Mouse (Mus musculus): ENCODE results near the gene Men1.

The Men1 gene

DNA sequence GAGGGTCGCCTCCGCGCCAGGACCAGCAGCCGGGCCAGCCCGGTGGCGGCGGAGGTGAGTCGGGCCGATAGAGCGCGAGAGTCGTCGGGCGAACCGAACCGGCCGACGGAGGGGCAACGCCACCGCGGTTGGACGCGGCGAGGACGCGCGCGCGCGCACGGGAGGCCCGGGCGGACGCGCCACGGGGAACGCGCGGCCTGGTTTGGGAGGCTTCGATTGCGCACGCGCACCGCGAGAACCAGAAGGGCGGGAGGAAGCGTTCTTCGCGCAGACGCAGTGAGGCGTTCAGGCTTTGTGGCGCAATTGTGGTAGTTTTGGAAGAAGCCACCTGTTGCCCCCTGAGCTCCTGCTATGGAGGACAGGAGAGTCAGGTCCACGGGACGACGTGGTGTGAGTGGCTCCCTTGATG lies 29.5 kb downstream of the Men1 start:
- DNase-seq (ENCODE audit: low read depth, low spot score), result peak; percentile 92

DNA sequence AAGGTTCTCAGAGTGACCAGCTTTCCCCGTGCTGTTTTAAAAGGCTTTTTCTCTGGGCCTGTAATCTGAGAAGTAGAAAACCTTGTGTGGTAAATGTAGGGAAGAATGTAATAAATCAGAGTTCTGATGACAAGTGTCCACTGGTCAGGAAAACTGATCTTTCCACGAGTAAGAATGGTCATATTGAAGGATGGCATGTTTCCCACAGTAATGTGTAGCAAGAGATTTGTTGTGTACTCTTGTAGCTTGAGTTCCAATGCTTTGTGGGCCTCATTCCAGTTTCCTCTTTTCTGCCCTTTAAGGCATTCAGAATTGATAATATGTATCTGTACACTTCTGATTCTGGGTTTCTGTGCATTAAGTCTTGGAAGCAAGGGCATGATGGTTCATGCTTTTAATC lies 30.1 kb downstream of the Men1 start:
- no peak for DNase-seq (ENCODE audit: low read depth, low spot score)

DNA sequence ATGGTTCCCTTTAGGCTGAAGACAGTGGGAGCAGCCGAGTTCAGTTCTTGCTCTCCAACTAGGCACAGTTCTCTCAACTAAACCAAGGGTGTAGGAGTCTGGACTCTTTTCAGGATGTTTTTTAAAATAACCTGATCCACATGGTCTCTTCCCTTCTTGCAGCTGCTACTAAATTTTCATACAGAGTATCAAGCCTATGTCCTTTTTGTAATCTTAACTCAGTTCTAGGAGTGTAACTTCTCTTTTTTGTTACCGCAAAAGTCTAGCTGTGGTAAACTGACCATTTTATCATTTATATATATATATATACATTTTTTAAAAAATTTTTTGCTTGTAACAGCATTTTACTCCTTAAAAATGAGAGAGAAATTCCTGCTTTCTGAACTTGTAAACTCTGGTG lies 35.4 kb downstream of the Men1 start:
- no peak for DNase-seq (ENCODE audit: low read depth, low spot score)

DNA sequence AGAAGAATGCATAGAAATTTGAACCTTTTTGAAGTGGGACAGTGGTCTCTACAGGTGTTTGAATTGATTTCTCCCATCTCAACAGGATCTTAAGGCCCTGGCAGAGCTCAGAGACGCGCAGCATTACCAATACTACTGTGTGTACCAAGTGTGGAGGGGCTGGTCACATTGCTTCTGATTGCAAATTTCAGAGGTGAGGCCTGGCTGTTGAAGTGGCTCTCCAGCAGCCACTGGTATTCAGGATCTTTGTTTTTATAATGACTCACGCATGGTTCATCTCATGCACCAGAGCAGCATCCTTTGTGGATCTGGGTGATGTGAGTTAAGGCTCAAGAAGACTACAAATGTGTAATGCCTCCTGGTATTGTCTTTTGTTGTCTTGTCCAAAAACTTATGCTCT lies 37.7 kb downstream of the Men1 start:
- DNase-seq (ENCODE audit: low read depth, low spot score), result no peak

DNA sequence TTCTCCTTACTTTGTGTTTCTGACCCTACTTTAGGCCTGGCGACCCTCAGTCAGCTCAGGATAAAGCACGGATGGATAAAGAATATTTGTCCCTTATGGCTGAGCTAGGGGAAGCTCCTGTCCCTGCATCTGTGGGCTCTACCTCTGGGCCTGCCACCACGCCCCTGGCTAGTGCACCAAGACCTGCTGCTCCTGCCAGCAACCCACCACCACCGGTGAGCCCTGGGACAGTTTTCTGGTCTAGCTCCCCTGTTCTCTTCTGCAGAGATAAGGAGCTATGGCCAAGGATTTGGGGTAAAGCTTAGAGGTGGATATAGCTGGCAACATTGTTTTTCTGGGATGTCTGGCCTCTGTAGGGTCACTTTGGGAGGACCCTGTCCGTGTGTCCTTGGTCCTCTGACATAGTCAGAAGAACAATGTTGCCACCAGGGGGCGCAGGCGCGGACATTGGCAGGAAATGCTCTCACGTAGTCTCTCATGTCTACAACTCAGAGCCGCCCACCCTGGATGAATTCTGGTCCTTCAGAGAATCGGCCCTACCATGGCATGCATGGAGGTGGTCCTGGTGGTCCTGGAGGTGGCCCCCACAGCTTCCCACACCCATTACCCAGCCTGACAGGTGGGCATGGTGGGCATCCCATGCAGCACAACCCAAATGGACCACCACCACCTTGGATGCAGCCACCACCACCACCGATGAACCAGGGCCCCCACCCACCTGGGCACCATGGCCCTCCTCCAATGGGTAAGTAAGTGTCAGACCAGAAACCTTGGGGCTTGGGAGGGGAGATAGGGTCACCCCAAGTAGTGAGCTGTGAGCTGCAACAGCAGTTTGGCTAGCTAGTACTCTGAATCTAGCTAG lies 39.0 kb downstream of the Men1 start:
- peak; percentile 80 for DNase-seq (ENCODE audit: low read depth, low spot score)

DNA sequence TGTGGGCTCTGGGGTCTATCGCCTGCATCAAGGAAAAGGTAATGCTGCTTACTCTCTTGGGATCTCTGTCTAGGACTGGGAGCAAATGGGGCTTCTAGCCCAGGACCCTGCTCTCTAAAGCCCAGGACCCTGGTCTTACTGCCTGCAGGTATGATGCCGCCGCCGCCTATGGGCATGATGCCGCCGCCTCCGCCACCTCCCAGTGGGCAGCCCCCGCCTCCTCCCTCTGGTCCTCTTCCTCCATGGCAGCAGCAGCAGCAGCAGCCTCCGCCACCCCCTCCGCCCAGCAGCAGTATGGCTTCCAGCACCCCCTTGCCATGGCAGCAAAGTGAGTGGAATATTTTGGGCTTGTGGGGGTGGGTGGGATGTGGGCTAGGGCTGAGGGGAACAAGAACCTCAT lies 39.8 kb downstream of the Men1 start:
- DNase-seq (ENCODE audit: low read depth, low spot score), result no peak

DNA sequence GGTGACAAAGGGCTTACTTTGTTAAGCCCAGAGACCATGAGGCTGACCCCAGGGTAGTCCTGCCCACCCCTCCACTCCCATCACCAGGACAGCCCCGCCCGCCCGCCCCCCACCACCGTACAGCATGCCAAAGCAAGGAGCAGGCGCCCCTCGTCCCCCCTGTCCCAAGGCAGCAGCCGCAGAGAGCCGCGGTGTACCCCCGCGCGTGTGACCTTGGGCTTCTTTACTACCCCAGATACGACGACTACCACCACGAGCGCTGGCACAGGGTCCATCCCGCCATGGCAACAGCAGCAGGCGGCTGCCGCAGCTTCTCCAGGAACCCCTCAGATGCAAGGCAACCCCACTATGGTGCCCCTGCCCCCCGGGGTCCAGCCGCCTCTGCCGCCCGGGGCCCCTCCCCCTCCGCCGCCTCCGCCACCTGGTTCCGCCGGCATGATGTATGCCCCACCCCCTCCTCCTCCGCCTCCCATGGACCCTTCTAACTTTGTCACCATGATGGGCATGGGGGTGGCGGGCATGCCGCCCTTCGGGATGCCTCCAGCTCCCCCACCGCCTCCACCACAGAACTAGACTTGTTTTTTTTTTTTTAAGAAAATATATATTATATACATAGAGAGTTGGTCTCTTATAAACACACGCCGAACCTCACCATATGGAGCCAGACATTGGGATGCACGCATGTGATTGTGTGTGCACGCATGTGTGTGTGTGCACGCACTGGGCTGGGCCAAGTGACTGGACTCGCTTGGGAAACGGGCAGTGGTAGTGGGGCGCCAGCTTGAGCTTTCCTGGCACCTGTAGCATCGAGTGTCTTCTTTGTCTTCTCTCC lies 40.9 kb downstream of the Men1 start:
- no peak for DNase-seq (ENCODE audit: low read depth, low spot score)

DNA sequence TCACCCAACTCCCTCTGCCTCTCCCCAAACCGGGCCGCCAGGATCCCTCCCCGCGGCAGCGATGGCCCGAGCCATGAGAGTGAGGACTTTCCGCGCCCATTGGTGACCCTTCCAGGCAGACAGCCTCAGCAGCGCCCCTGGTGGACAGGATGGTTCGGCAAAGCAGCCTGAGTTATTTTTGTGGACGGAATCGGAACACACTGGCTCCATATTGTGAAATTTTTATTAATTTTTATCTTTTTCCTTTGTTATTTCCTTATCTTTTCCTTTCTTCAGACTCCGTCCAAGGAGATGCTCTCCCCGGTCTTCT lies 41.4 kb downstream of the Men1 start:
- DNase-seq (ENCODE audit: low read depth, low spot score), result no peak

DNA sequence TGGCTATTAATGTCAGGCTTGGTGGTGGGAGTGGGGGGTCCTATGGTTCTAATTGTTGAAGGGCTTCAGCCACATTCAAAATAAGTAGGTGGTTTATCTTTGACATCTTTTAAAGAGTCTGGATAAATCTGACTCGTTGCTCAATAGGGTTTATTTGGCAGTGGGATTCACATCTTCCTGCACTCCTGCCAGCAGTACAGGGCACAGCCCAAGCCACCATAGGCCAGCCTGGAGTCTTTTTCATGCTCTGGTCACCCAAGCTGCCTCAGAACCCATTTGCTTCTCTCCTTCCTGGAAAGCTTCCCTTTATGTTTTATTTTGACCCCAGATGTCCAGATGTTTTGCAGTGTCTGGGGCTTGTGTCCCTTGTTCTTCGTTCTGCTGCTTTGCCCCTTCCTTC lies 41.9 kb downstream of the Men1 start:
- DNase-seq (ENCODE audit: low read depth, low spot score), result no peak

DNA sequence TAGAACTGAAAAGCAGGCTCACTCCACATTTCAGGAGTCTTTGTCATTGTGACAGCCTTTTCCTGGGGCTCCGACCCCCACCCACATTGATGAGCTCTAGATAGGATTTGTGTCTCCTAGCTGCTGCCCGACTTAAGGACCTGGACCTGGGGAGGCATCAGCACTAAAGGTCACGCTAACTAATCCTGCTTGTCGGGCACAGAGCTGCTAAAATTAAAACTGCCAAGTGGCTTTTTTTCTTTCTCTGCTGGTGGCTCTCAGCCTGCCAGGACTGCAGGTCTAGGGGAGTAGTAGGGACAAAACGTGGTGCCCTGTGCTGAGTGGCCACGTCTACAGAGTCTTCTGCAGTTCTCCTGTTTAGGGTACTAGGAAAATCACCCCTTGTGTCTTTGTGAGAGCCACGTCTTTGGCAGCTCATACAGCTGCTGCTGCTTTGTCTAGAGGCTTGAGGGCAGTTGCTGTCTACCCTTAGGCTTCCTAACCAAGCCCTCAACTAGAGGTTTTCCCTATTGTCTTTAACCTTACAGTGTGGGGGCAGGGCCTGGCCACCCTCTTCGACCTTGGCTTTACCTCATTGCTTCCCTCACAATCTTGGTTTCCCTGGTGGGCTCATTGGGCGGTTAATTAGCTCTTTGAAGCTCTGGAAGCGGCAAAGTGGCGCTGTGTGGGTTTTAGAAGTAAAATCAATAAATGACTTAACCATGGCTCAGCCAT lies 42.7 kb downstream of the Men1 start:
- no peak for DNase-seq (ENCODE audit: low read depth, low spot score)

DNA sequence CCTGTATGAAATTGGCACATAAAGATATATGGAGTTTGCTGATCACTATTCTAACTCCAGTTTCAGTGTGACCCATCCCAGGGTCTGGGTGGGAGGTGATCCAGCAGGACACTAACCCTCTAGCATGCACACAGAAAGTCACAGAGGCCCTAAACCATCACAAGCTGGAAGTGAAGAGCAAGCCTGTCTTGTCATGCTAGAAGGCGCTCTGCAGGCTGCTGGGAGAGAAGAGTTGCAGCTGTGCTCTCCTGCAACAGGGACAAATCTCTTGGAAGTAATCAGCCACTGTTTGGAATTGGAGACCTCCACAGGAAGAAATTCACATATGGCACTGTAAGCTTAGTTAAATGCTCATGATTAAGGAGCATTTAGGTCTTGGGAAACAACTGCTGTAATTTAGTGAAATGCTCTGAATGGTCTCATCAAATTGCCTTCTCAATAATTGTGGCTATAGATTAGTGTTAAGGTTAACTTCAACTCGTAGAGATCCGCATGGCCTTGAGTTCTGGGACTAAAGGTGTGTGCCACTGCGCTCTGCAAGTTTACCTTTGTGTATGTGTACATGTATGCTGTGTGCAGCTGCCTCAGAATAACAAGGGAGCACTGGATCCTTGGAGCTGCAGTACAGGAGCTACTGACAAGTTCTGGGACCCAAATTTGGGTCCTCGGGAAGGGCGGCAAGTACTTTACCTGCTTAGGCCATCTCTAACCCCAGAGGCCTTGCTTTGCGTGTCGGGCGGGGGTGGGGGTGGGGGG lies 45.8 kb downstream of the Men1 start:
- no peak for DNase-seq (ENCODE audit: low read depth, low spot score)

DNA sequence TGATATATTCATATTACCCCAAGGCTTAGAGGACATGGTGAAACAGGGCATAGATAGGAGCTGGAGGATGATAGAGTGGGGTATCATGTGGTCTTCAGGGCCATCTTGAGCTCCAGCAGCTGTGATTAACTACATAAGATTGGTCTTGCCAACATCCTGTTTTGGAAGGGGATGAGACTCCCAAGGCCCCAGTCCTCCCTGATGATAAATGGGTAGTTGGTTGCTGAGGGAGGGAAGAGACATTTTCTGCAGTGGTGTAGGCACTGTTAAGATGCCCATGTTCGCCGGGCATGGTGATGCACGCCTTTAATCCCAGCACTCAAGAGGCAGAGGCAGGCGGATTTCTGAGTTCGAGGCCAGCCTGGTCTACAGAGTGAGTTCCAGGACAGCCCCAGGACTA lies 46.5 kb downstream of the Men1 start:
- DNase-seq (ENCODE audit: low read depth, low spot score), result no peak

DNA sequence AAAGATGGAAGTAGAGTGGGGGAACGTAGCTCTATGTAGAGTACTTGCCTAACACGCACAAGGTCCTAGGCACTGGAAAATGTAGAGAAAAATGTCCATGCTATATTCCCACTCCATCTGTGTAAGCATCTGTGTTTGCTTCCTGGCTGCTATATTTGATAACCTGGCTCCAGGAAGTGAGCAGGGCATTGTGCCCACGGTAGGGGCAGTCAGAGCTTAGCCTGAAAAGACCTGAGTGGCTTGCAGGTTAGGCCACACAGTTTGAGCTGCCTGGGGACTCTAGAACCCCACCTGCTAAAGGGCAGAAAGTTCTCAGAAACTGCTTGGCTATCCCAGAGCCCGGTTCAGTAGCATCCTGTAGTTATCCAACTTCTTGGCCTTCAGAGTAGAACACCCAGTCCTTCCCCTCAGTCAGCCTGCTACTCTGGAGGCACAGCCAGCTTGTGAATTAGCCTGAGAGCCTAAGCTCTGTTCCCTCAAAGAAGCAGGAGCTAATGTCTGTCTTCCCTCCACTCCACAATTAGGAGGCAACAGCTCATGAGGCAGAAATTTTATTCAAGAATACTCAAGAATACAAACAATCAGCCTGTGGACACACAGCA lies 47.6 kb downstream of the Men1 start:
- DNase-seq (ENCODE audit: low read depth, low spot score), result no peak

DNA sequence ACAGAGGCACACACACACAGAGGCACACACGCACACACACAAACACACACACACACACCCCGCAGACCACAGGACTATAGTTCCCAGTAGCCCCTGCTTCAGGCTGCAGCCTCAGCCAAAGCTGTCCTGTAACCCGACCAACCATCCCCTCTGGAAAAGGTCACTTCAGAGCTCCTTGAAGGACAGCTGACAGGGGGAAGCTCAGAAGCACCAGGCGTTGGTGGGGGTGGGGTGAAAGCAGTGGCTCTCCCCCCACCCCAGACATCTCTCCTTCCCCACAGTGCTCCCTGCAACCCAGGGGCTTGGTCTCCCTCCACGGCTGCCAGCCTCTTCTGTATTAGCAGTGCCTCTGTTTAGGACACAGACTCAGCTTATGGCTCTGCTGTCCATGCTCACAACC lies 48.7 kb downstream of the Men1 start:
- no peak for DNase-seq (ENCODE audit: low read depth, low spot score)

DNA sequence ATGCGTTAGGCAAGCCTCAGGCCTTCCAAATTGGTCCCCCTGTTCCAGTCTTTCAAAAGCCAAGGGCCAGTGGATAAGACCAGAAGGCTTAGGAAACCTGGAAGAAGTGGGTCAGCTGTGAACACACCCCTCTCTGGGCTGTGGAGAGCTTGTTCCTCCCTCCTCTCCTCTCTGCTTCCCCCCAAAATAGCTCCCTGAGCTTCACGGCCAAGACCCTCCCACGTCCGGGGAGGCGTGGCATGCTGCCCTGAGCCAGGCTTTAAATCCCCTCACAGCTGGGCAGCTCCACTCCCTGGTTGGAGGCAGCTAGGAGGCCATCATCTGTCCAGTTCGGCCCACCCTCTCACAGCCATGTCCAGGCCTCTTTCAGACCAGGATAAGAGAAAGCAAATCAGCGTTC lies 49.3 kb downstream of the Men1 start, which contains the start of gene Pygm:
TSS of gene Pygm (plus strand) at position 272 of the 400 bp plus-strand sequence.
- no peak for DNase-seq (ENCODE audit: low read depth, low spot score)

DNA sequence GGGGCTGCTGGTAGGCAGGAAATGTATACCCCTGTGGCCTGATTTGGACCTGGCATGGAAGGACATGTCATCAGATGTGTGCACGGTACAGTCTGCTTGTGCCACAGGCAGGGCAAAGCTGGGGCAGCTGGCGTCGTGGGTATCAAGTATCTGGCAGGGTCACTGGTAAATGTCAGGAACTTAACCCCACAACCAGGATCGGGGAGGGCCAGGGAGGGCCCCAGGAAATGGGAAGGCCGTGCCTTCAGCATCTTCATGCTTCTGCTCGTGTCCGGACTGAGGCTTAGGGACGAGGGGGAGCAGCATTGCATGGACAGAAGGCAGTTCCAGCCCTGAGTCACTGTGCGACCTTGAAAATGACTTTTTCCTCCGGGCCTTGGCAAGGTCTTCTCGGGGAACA lies 50.2 kb downstream of the Men1 start:
- DNase-seq (ENCODE audit: low read depth, low spot score), result no peak

DNA sequence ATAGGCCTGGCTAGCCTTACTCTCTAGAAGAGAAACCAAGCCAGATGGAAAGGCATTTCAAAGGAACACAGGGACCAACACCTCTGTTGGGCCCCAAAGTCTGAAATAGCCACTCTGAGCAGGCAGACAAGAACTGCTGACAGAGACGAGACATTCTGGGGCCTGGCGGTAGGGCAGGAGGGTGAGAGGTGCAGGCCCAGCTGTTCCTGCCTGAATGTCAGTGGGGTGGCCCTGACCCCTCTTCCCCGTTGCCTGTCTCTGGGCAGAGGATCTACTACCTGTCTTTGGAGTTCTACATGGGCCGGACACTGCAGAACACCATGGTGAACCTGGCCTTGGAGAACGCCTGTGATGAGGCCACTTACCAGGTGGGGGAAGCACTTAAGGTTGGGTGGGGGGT lies 50.6 kb downstream of the Men1 start:
- DNase-seq (ENCODE audit: low read depth, low spot score), result no peak

DNA sequence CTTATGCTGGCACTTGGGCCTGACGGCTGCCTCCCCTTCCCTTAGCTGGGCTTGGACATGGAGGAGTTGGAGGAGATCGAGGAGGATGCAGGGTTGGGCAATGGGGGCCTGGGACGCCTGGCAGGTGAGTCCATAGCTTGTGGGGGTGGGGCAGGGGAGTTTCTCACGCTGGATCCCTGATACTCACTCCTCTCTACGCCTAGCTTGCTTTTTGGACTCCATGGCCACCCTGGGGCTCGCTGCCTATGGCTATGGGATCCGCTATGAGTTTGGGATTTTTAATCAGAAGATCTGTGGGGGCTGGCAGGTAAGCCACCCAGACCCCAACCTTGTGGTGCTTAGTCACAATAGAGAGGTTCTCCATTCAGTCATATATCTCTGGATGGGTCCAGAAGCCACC lies 51.0 kb downstream of the Men1 start:
- no peak for DNase-seq (ENCODE audit: low read depth, low spot score)

DNA sequence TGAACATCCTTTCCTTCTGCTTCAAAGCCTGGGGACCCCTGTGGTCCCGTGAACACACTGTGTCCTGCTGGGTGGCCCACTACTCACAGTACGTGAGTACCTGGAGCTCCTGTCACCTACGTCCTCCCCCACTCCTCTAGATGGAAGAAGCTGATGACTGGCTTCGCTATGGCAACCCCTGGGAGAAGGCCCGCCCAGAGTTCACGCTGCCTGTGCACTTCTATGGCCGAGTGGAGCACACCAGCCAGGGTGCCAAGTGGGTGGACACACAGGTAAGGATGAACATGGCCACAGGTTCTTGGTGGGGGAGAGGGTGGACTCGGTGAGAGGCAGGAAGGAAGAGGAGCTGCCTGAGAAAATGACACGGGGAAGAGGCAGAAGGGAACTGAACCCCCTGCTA lies 51.5 kb downstream of the Men1 start:
- no peak for DNase-seq (ENCODE audit: low read depth, low spot score)

DNA sequence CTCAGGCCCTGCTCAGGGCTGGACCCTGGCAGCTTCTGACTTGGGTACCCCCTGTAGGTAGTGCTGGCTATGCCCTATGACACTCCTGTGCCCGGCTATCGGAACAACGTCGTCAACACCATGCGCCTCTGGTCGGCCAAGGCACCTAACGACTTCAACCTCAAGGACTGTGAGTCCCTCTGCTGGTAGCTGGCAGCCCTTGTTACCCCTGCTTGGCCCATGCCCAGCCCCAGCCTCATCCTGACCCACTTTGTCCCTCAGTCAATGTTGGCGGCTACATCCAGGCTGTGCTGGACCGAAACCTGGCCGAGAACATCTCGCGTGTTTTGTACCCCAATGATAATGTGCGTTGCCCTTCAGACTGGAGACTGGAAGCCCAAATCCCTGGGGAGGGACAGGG lies 53.2 kb downstream of the Men1 start:
- no peak for DNase-seq (ENCODE audit: low read depth, low spot score)

DNA sequence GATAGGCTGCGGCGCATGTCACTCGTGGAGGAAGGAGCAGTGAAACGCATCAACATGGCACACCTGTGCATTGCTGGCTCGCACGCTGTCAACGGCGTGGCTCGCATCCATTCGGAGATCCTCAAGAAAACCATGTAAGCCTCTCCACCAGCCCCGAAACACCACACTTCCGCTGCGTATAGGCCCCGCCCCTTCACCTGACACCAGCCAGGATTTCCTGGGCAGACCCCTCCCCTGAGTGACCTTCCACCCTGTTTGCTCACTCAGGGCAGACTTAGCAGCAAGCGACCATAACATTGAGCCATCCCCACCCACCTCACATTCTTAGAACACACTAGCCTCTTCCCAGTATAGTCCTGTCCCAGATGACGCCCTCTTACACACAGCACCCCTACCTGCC lies 55.0 kb downstream of the Men1 start:
- peak; percentile 74 for DNase-seq (ENCODE audit: low read depth, low spot score)

Data from CD4-positive helper T cell, adult 2 months (primary cell).